Mouse (Mus musculus) embryonic fibroblast, embryonic 13.5 days (primary cell): ENCODE data around the gene Cbx7.

ENCODE experiments used
- CTCF ChIP-seq: IDR thresholded peaks from 2 replicates; pipeline ENCODE4 v1.5.1; 2011; ENCODE audit warnings: mild to moderate bottlenecking, control low read depth, low read length, moderate library complexity, borderline replicate concordance; ENCODE audit not compliant: insufficient read depth
- POLR2A ChIP-seq: IDR thresholded peaks from 2 replicates; pipeline ENCODE4 v1.6.1; 2011; ENCODE audit warnings: low read depth, mild to moderate bottlenecking, control low read depth, low read length, moderate library complexity

DNA sequence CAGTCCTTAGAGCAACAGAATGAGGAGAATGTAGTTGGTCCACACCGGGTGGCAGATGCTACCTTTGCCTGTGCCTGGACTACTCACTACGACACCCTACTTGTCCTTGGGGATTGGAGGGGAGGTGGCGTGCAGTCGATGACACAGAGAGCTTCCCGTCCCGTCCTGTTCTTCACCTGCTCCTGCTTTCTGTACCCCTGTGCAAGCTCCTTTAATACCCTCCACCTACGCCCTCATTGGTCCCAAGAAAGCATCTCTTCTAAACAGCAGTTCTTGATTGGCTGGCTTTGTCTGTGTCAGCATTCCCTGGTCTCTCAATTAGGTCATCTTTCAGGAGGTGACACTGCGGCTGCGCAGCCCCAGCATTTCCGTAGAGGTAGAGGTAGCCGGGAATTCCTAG, at the start of gene Cbx7:
- TF ChIP-seq CTCF, result no peak
- TF ChIP-seq POLR2A, result no peak
